Mouse (Mus musculus) A20 (cell line): ENCODE data around the gene Mcu.

Experiments
- DNase-seq: peaks from one replicate; pipeline ENCODE4 v3.0.0-alpha.2; 2011; ENCODE audit warnings: low read depth, low spot score

Mcu gene

DNA sequence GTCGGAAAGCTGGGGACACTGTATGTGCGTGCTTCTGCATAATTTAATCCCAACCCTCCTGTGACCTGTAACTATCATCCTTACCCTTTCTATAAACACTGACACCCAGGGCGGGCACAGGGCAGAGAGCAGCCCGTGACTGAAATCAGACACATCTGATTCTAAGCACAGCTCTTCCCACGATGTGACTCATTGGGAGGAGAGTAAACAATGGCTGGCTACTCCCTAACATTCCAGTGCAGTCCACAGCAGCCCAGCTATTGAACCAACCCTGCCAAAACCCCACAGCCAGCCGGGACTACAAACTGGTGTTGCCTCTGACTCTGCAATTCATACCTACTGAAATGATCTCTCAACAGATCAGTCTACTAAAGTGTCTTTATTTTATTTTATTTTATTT lies 78.9 kb downstream of the Mcu start:
- no peak for DNase-seq

GRCm38 (mm10) chr10:59532256-59532655 lies 84.2 kb downstream of the Mcu start:
- no peak for DNase-seq

DNA sequence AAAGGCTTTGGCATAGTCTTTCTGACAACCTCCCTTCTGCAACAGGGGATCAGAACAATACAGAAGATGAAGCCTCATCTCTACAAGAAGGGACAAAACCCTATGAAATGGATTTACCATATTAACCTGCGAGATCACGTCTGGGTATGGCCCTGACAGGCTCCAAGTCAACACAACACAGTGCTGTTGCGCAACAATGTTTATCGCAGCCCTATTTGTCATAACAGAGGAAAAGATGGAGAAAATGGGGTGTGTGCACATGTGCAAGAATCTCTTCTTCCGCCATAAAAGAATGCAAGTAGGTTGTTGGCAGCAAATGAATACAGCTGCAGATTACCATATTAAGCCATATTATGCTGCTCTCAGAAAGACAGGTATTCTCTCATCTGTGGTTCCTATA lies 88.7 kb downstream of the Mcu start:
- no peak for DNase-seq

GRCm38 (mm10) chr10:59527311-59527710 lies 89.2 kb downstream of the Mcu start:
- DNase-seq: no peak

GRCm38 (mm10) chr10:59524675-59525074 lies 91.8 kb downstream of the Mcu start:
- DNase-seq: no peak

DNA sequence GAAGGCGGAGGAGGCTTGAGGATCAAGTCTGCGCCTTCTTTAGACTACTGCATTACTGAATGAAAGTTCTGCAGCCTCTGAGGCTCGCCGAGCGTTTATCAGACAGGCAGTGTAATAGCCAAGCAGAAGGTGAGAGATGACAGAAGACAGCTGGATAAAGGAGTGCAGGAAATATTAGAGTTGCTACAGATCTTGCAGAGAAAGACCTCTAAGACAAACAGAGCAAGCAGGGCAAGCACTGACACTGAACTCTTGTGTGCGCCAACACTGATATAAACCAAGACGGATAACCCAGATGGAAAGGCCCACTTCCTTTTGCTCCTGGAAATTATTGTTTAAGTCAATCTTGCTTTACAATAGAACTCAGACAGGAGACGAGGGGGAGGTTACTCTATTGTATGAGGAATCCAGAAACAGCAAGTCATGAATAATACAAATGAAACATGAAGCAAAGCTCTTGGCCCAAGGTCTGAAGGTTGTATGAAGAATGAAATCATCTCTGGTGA lies 92.6 kb downstream of the Mcu start:
- no peak for DNase-seq

GRCm38 (mm10) chr10:59520701-59521100 lies 95.8 kb downstream of the Mcu start:
- no peak for DNase-seq

DNA sequence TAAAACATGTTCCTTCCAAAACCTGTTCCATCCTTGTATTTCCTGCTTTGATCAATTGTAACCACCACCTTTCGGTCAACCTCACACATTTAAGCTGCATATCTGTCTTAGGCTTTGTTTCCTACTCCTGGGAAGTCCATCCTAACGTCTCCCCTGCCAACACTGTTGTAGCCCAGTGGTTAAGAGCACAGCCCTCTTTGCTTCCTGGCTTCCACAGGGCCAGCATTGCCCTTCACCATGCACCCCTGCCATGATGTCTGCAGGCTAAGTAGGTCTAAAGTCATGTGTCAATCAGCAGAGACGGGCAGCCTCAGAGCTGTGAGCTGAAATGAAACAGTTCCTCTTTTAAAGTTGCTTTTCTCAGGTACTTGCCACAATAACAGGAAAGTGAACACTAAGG lies 97.1 kb downstream of the Mcu start:
- no peak for DNase-seq

DNA sequence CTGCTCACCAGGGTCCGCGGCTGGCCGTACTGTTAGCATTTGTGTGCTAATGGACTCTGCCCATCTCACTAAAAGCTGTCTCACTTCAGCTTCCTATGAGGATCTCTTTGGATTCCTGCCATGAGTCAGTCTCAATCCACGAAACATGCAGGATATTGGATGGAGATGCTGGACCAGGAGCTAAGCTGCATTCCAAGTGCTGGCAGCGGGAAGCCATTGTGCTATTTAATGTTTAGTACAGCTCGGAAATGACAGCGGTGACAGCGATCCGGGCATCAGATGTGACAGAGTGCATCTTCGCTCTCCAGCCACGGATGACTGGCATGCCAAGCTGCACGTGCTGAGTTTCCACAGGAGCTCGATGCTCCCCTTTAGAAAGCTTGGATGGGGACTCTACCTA lies 99.3 kb downstream of the Mcu start:
- no peak for DNase-seq

GRCm38 (mm10) chr10:59514739-59515464 lies 101.6 kb downstream of the Mcu start:
- no peak for DNase-seq

- DNase-seq: no peak
These were observed 104.3 kb downstream of the Mcu start for GRCm38 (mm10) chr10:59512173-59512572.

DNA sequence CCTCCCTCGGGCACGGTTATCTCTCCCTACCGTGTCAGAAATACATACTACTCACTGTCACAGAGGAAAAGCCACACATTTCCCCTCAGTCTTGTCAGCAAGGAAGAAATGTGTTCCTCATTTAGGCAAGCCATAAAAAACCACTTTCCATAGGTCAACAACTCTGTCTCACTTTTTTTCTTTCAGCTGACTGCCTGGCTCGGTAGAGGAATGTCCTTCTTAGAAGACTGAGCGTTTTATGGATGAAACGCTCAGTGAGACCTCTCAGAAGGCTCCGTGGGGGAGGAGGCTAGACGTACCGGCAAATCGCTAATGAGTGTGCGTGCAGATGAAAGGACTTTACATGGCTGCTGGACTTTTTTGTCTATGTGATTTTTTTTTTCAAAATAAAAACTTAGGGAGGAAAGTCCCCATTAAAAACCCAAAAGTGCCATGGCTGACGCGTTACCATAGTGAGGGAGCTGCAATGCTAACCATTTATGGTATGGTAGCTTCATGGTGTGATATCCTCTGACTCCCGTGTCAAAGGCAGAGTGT lies 105.0 kb downstream of the Mcu start:
- DNase-seq: no peak

DNA sequence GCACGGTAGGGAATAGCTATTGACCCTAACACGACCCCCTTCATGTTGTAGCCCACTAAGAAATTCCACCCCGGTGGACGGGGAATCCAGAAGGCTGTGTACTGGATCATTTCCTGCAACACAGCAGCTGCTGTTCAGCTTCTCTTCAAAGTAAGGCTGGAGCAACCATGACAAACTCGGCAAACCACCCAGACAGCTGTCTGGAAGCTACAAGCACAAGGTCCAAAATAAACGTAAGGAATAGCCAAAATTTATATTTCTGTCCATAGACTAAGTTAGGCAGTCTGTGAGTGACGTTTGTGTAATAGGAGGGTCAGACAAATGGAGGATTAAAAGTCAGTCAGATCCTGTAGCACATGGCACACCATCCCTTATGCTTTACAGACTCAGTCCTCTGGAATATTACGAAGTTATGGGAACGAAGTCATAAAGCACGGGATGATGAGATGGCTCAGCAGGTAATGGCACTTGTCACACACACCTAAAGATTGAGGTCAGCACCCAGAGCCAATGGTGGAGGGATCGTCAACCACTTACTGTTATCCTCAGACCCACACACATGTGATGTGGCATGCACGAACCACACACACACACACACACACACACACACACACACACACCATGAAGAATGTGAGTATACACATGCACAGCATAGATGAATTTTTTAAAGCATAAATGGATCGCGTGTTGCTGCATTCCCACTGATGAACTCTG lies 105.6 kb downstream of the Mcu start:
- no peak for DNase-seq

DNA sequence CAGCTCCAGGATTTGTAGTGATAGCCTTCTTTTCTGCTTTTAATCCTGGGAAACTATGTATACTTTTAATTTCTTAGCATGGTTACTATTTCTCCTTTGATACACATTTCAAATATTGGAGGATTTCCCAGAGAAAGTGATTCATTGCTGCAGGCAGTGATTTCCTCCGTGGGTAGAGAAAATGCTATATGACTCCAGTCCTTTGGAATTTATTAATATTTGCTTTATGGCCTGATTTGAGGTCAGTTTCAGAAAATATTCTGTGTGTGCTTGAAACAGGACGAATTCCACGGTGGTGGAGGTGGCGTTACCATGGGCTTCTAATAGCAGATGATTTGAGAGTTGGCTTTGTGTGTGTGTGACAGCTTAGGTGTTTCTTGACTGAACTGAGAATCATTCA lies 107.3 kb downstream of the Mcu start:
- no peak for DNase-seq

GRCm38 (mm10) chr10:59506711-59507110 lies 109.8 kb downstream of the Mcu start:
- no peak for DNase-seq

DNA sequence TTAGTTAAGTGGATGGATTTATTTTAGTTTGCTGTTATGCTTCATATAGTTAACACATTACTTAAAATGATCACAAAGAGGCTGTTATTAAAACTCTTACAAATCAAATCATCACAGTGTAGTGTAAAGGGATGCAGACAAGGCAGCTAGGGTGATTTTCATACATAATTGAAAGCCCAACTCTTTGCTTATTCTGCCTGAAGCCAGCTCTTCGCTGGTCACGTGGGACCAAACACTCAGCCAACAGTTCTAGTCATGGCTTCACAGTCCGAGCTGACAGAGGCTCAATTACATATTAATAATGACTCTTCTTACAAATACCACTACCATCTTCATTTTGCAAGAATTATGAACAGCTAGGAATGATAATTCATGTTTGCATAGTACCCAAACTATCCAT lies 112.2 kb downstream of the Mcu start:
- DNase-seq: no peak

DNA sequence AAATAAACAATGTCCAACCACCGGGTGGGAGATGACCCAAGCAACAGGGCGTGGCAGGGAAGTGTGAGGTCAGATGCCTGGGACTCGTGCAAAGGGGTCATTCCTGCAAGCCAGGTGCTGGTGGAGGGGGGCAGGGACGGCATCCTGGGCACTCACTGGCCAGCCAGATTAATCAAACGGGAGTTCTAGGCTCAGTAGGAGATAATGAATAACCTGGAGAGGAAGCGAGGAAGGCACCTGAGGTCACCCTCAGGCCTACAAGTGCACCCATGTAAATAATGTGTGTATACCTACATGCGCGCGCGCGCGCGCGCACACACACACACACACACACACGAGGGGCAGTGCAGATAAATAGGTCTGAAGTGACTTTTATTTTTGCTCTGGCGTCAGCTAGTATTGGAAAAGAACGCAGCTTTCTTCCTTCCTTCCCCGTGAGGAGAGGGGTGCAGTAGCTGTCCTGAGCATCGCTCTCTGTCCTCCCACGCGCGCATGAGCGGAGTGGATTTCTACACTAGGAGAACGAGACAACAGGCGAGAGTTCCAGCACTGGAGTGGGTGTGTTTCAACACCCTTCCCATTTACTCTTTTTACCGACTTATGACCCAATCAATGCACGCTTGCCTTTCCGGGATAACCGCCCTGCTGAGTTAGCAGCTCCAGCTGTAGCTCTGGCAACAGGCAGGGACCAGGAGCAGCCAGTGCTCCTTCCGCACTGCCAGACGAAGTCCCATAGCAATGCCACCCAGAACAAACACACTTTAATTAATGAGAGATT lies 112.9 kb downstream of the Mcu start:
- no peak for DNase-seq

DNA sequence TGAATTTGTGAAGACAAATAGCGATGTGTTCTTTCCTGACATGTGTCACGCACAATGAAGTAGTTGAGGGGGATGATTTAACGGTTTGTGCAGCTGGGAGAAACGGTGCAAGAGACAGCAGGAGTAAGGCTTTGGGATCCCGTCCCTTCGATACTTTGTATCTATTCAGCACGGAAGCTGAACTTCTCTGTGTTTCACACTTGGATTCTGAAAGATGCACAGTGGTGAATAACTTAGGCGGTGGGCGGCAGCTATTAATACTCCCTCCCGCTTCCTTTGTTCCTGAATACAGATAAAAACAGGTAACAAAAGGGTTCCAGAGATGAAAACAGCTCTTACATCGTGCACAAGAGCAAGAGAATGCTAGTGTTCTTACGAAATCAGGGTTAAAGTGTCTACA lies 114.1 kb downstream of the Mcu start:
- DNase-seq: no peak

GRCm38 (mm10) chr10:59501761-59502160 lies 114.7 kb downstream of the Mcu start:
- DNase-seq: no peak

- DNase-seq: no peak
These were observed 116.3 kb downstream of the Mcu start for GRCm38 (mm10) chr10:59500225-59500624.

- no peak for DNase-seq
These were observed 119.5 kb downstream of the Mcu start for GRCm38 (mm10) chr10:59497019-59497418.

- DNase-seq: no peak
These were observed 121.6 kb downstream of the Mcu start for GRCm38 (mm10) chr10:59494917-59495316.
